Mouse (Mus musculus) lung, postnatal 0 days (tissue): ENCODE results near the gene Baiap2. TPM values are rescaled to one million over a fixed set of nuclear protein-coding genes. Genes with fewer than 3 reads are reported as not detected.
A peak's percentile ranks its signal among the peaks of the same experiment; 100 is the strongest.

Experiments
- ATAC-seq: fragments of 200-750 bp; cut with Nextera tagmentation; 2 replicates; pipeline ENCODE4 v1.8.0; 2017; ENCODE audit warnings: moderate library complexity
- DNase-seq: peaks from one replicate; pipeline ENCODE4 v3.0.0-alpha.2; 2016; ENCODE audit warnings: low spot score
- H3K27ac ChIP-seq: fragments of 300-500 bp; sonication (generic); 2 replicates; pipeline ENCODE4 v1.5.1; 2014; ENCODE audit warnings: antibody characterized with exemption, mild to moderate bottlenecking, low read length, mixed read lengths
- H3K27me3 ChIP-seq: fragments of 300-500 bp; sonication (generic); replicated peaks from 2 replicates; pipeline ENCODE4 v1.6.1; 2014; ENCODE audit warnings: low read length, mixed read lengths; ENCODE audit not compliant: insufficient read depth
- H3K36me3 ChIP-seq: fragments of 300-500 bp; sonication (generic); 2 replicates; pipeline ENCODE4 v1.6.1; 2014; ENCODE audit warnings: low read length, mixed read lengths; ENCODE audit not compliant: insufficient read depth
- H3K4me1 ChIP-seq: fragments of 300-500 bp; sonication (generic); 2 replicates; pipeline ENCODE4 v1.6.1; 2014; ENCODE audit warnings: antibody characterized with exemption, low read depth, low read length, mixed read lengths; ENCODE audit not compliant: insufficient read depth
- H3K4me2 ChIP-seq: fragments of 300-500 bp; sonication (generic); replicated peaks from 2 replicates; pipeline ENCODE4 v1.6.1; 2014; ENCODE audit warnings: low read depth, mild to moderate bottlenecking, low read length, moderate library complexity, mixed read lengths
- H3K4me3 ChIP-seq: fragments of 300-500 bp; sonication (generic); 2 replicates; pipeline ENCODE4 v1.5.1; 2014; ENCODE audit warnings: low read depth, low read length
- H3K9ac ChIP-seq: fragments of 300-500 bp; sonication (generic); replicated peaks from 2 replicates; pipeline ENCODE4 v1.6.1; 2014; ENCODE audit warnings: low read depth, mild to moderate bottlenecking
- H3K9me3 ChIP-seq: fragments of 300-500 bp; sonication (generic); 2 replicates; pipeline ENCODE4 v1.6.1; 2016; ENCODE audit warnings: low read length, mixed read lengths
- CTCF ChIP-seq: IDR thresholded peaks from 2 replicates; pipeline ENCODE4 v1.5.1; 2016; ENCODE audit warnings: antibody characterized with exemption, mild to moderate bottlenecking
- EP300 ChIP-seq: IDR thresholded peaks from 2 replicates; pipeline ENCODE4 v1.6.1; 2016; ENCODE audit warnings: antibody characterized with exemption, mild to moderate bottlenecking, control low read depth
- WGBS: fragments of 180-500 bp; shearing (Covaris S2); extraction: QIAGEN DNeasy Blood & Tissue Kit; methylation state at CpG from one replicate; pipeline ENCODE4 v1.1.7; 2014; 5-methylcytosine and 5-hydroxymethylcytosine counted together
- polyA plus RNA-seq: library from polyadenylated mRNA; unstranded; fragments of >200 nt; fragmentation: Nextera tagmentation; extraction: Ambion mirVana; gene quantifications from 2 replicates; pipeline ENCODE4 v1.2.1, GENCODE M21; 2015

Baiap2 gene
- polyA plus RNA-seq, 1 experiment from 2014 or later, result 52.6 TPM

DNA sequence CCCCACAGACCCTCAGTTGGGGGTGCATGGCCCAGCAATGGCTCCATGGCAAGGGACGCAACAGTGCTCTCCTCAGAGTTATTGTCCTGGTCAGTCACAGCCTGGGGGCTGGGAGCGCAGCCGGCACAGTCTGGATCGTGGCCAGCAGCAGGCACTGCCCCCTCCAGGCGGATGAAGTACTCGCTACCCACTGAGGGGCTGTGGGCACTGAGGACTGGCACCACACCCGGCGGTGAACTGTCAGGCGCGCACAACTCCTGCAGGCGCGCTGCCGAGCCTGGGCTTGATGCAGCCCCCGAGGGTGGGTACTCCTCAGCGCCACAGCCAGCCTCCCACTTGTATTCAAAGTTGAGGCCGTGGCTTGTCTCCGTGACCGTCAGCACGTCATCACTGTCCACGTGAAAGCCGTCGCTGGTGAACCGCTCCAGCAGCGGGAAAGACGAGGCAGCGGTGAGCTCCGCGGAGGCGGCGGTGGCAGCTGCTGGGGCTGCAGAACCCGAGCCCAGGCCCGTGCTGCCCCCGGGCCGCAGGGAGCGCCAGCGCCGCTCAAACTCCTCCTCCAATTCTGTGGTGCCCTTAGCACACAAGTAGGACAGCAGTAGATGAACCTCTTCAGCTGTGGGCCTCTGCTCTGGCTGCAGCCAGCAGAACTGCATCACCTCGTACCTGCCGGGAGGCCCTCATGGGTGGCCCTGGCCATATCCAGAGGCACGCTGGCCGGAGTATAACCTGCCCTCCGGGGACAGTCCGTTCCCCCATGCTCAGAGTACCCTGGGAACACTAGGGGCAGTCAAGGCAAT lies 69.4 kb downstream of the Baiap2 start:
- WGBS, result 46% methylated on average over 43 of the region's 43 CpGs
- no peaks in the 10 kb centered on the region for H3K27me3 ChIP-seq
- DNase-seq (no peak), ATAC-seq (peak; percentile 27; the same call in 1 of the 2 replicates)
- no peaks in the 10 kb centered on the region for H3K36me3 ChIP-seq
- H3K9me3 ChIP-seq, result no peaks in the 10 kb centered on the region
- no peak overlapping the region for H3K9ac ChIP-seq
- no peak overlapping the region for H3K27ac ChIP-seq
- H3K4me3 ChIP-seq, result no peak overlapping the region
- 0 out of 2 replicates have a peak, but pooled peaks cover 4% of the 10 kb centered on the region for H3K4me1 ChIP-seq
- peak overlapping the region; percentile 34 for H3K4me2 ChIP-seq
- TF ChIP-seq EP300, result no peak
- peak; percentile 51 for TF ChIP-seq CTCF

DNA sequence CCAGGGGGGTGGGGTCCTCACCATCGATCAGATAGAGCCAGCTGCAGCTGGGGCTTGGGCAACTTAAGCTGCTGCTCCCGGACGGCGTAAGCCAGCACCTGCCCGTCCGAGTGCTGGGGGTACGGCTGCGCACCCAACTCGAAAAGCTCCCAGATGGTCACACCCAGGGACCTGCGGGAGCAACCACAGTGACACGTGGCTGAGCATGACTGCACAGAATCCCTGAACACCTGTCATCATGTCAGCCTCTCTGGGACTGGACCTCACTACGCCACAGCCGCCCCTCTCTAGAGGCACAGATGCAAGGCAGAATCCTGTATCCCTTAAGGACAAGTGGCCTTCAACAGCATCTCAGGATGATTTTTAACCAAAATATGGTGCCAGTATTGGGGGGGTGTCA lies 70.1 kb downstream of the Baiap2 start:
- Histone ChIP-seq H3K27ac (no peak overlapping the region), H3K36me3 (no peaks in the 10 kb centered on the region), H3K9ac (no peak overlapping the region), H3K4me3 (no peak overlapping the region), H3K4me1 (0 out of 2 replicates have a peak, but pooled peaks cover 4% of the 10 kb centered on the region), H3K27me3 (no peaks in the 10 kb centered on the region), H3K9me3 (no peaks in the 10 kb centered on the region), H3K4me2 (no peak overlapping the region)
- WGBS, result 79% methylated on average over 13 of the region's 13 CpGs
- ATAC-seq (no peak), DNase-seq (no peak)
- TF ChIP-seq EP300 (no peak), CTCF (no peak)

DNA sequence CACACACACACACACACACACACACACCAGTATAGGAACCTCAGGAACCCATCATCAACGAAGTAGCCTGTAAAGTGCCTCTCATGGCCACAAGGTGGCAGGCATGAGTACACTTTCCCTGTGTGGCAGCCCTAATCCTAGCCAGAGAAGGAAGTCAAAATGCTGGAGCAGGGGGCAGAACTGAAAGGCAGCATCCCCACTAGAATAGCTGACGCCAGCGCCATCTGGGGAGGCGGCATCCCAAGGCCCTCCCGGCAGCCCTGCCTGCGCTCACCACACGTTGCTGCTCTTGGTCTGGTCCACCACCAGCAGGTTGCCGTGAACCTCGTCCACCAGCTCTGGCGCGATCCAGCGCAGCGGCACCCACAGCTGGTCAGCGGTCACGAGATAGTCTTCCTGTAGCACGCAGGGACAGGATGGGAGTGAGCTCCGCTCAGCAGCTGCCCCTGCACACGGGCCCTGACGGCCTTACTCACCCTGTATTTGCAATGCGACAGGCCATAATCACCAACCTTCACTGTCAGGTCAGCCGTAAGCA lies 70.7 kb downstream of the Baiap2 start:
- H3K9me3 ChIP-seq, result no peaks in the 10 kb centered on the region
- peak; percentile 87 for ATAC-seq
- H3K4me1 ChIP-seq, result 0 out of 2 replicates have a peak, but pooled peaks cover 4% of the 10 kb centered on the region
- peak; percentile 95 for TF ChIP-seq CTCF
- no peak for TF ChIP-seq EP300
- H3K27me3 ChIP-seq, result no peaks in the 10 kb centered on the region
- H3K9ac ChIP-seq, result no peak overlapping the region
- WGBS, result 11% methylated on average over 21 of the region's 21 CpGs
- peak overlapping the region; percentile 24; the same call in 1 of the 2 replicates for H3K4me3 ChIP-seq
- no peaks in the 10 kb centered on the region for H3K36me3 ChIP-seq
- peak overlapping the region; percentile 60 for H3K4me2 ChIP-seq
- H3K27ac ChIP-seq, result no peak overlapping the region
- DNase-seq, result peak; percentile 91

DNA sequence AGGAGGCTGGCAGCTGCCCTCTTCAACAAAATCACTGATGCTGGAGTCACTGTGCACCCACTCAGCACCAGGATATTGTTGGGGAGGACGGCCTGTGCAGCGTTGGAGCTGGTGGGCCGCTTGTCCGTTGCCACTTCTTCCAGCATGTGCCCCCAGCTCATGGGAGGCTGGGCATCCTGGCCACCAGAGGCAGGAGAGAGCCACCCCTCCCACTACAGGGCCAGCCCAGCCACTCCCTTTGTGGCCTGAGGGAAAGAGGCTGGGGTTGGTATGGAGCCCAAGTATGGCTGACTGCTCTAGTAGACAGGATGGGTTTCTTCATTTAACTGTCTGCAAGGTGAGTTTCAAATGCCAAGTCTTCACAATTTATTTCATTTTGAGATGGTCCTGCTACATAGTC lies 72.2 kb downstream of the Baiap2 start:
- Histone ChIP-seq H3K9ac (no peak overlapping the region), H3K9me3 (no peaks in the 10 kb centered on the region), H3K4me1 (0 out of 2 replicates have a peak, but pooled peaks cover 4% of the 10 kb centered on the region), H3K27me3 (no peaks in the 10 kb centered on the region), H3K36me3 (no peaks in the 10 kb centered on the region), H3K4me3 (no peak overlapping the region), H3K27ac (no peak overlapping the region), H3K4me2 (no peak overlapping the region)
- no peak for ATAC-seq
- DNase-seq, result no peak
- TF ChIP-seq CTCF, result no peak; the same call in 1 of the 2 replicates
- no peak for TF ChIP-seq EP300
- 83% methylated on average over 4 of the region's 4 CpGs for WGBS

DNA sequence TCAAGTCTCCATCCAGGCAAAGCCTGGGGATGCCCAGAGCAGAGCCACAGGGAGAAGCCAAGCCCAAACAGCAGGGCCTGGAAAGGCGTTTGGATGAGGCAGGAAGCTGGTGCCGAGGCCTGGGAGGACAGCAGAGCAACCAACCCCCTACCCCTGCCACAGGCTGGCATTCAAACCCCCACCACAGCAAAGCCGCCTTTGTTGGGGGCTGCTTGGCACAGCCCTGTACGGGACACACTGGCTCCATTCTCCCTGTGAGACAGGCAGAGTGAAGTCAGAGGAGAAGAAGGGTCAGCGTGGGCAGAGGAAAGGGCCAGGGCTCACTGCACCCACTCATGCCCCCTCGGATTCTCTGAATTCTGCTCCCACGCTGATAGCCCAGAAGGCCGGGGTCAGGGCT lies 74.4 kb downstream of the Baiap2 start:
- Histone ChIP-seq H3K27me3 (no peaks in the 10 kb centered on the region), H3K27ac (no peak overlapping the region), H3K4me2 (no peak overlapping the region), H3K36me3 (no peaks in the 10 kb centered on the region), H3K9me3 (no peaks in the 10 kb centered on the region), H3K4me1 (0 out of 2 replicates have a peak, but pooled peaks cover 4% of the 10 kb centered on the region), H3K4me3 (no peak overlapping the region), H3K9ac (no peak overlapping the region)
- DNase-seq (no peak), ATAC-seq (no peak)
- 69% methylated on average over 7 of the region's 8 CpGs for WGBS
- TF ChIP-seq CTCF, result no peak

DNA sequence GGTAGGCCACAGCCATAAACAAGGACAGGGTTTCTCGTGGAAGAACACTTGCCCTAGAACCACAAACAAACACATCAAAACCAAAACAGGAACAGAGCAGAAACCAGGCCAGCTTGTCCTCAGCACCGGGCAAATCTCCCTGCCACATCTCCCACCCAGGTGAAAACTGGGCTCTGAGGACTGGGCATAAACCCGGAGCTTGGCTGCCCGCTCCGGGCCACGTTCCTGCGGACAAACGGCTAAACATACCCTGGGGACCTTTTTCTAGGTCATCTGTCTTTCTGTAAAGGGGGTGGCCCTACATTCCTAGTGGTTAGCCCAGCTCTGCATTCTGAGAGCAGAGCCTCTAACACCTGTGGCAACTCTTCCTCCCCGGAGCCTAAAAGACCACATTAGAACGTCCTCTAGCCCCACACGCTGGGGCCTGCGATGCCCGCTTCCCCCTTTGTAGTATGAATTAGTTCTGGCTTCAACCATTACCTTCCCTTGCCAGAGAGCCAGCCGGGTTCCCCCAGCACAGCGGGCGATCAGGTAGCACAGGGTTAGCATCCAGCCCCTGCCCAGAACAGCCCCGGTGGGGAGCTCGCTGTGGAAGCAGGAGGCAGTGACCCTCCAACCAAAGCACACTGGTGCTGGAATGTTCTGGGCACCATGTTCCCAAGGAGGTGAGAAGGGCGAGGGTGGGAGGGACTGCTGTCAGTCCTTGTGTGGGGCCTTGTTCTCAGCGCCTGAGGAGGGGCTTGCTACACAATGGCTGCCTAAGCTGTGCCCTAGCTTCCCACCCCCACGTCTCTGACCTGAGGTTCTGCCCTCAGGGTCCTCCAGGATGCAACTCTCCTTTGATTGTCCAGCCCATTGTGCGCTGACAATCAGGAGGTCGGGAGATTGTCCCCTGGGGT lies 77.2 kb downstream of the Baiap2 start:
- no peak overlapping the region for H3K4me2 ChIP-seq
- H3K4me3 ChIP-seq, result no peak overlapping the region
- no peak for DNase-seq
- no peaks in the 10 kb centered on the region for H3K36me3 ChIP-seq
- WGBS, result 71% methylated on average over 23 of the region's 23 CpGs
- TF ChIP-seq CTCF (no peak), EP300 (no peak)
- H3K4me1 ChIP-seq, result no peaks in the 10 kb centered on the region
- no peak overlapping the region for H3K9ac ChIP-seq
- H3K27me3 ChIP-seq, result no peaks in the 10 kb centered on the region
- H3K27ac ChIP-seq, result no peak overlapping the region
- H3K9me3 ChIP-seq, result no peaks in the 10 kb centered on the region
- ATAC-seq, result no peak
